Mouse (Mus musculus) megakaryocyte progenitor cell, adult 5-6 weeks (primary cell): ENCODE data around the gene Htr1b. TPM values are rescaled to one million over a fixed set of nuclear protein-coding genes. Genes with fewer than 3 reads are reported as not detected.

Source experiments
- ATAC-seq: replicated peaks from 2 replicates; pipeline ENCODE4 v1.8.0; 2016; ENCODE audit warnings: mild to moderate bottlenecking, moderate TSS enrichment, inconsistent platforms; ENCODE audit not compliant: poor library complexity
- total RNA-seq, 2 experiments: library from RNA; stranded (forward) in 1 of 2; stranded (reverse) in 1 of 2; fragments of 157-497, 149-512 nt in 1 of 2; fragments of 200-1000 nt in 1 of 2; gene quantifications; 2 replicates each; pipeline versions ENCODE4 v1.2.3 to v1.2.4; 2015 to 2017

Gene Htr1b
- 0.10 TPM in 1 of 2 replicates, not detected in the other for total RNA-seq (2015)
- not detected in 2 replicates for total RNA-seq (2017)

GRCm38 (mm10) chr9:81633437-81633973 is at the start of gene Htr1b:
TSS of gene Htr1b (minus strand) at chr9:81633828.
- peak; percentile 21 for ATAC-seq

GRCm38 (mm10) chr9:81676716-81677115 is 43.1 kb upstream of the Htr1b start:
- ATAC-seq: no peak

- ATAC-seq: no peak
Observed at GRCm38 (mm10) chr9:81637486-81637885, 3.9 kb upstream of the Htr1b start.

- ATAC-seq: peak; percentile 42
Observed at GRCm38 (mm10) chr9:81635109-81635508, 1.5 kb upstream of the Htr1b start.

- 0 out of 2 replicates have a peak, but pooled peaks have one; percentile 14 for ATAC-seq
Observed at GRCm38 (mm10) chr9:81634163-81634562, 535 bp upstream of the Htr1b start.

- ATAC-seq: peak; percentile 29
Observed at GRCm38 (mm10) chr9:81632736-81633436, 742 bp downstream of the Htr1b start.

- ATAC-seq: no peak; the same call in 1 of the 2 replicates
Observed at GRCm38 (mm10) chr9:81632191-81632735, 1.4 kb downstream of the Htr1b start.

GRCm38 (mm10) chr9:81631581-81632091 is 2.0 kb downstream of the Htr1b start:
- ATAC-seq: peak; percentile 33

GRCm38 (mm10) chr9:81626899-81627606 is 6.6 kb downstream of the Htr1b start:
- peak; percentile 71 for ATAC-seq

- peak; percentile 92 for ATAC-seq
Observed at GRCm38 (mm10) chr9:81625898-81626297, 7.7 kb downstream of the Htr1b start.

- no peak for ATAC-seq
Observed at GRCm38 (mm10) chr9:81622873-81623272, 10.8 kb downstream of the Htr1b start.

- ATAC-seq: no peak
Observed at GRCm38 (mm10) chr9:81611022-81611421, 22.6 kb downstream of the Htr1b start.

Other genes with a start within 250 kb of the Htr1b start
- 3.2 and 4.2 TPM in 2 replicates for gene Mei4, start 229.8 kb upstream of the Htr1b start, total RNA-seq (2015)
- 1.5 and 1.9 TPM in 2 replicates for gene Mei4, start 229.8 kb upstream of the Htr1b start, total RNA-seq (2017)